Mouse (Mus musculus) heart, embryonic 10.5 days (tissue): Measurements from ENCODE around the gene Rab3gap2. TPM values are rescaled to one million over a fixed set of nuclear protein-coding genes. Genes with fewer than 3 reads are reported as not detected.

ENCODE experiments used
- DNase-seq: peaks from one replicate; pipeline ENCODE4 v3.0.0-alpha.2; 2017; ENCODE audit warnings: low spot score
- H3K27ac ChIP-seq: fragments of 300-500 bp; sonication (generic); 2 replicates; pipeline ENCODE4 v1.5.1; 2016; ENCODE audit warnings: mild to moderate bottlenecking
- H3K27me3 ChIP-seq: fragments of 300-500 bp; sonication (generic); 2 replicates; pipeline ENCODE4 v1.6.1; 2016; ENCODE audit warnings: mild to moderate bottlenecking; ENCODE audit not compliant: poor library complexity, insufficient read depth, severe bottlenecking
- H3K36me3 ChIP-seq: fragments of 300-500 bp; sonication (generic); 2 replicates; pipeline ENCODE4 v1.6.1; 2016; ENCODE audit warnings: mild to moderate bottlenecking, moderate library complexity
- H3K4me1 ChIP-seq: fragments of 300-500 bp; sonication (generic); 2 replicates; pipeline ENCODE4 v1.6.1; 2016; ENCODE audit warnings: mild to moderate bottlenecking
- H3K4me3 ChIP-seq: fragments of 300-500 bp; sonication (generic); 2 replicates; pipeline ENCODE4 v1.5.1; 2016; ENCODE audit warnings: mild to moderate bottlenecking, moderate library complexity
- H3K9me3 ChIP-seq: fragments of 300-500 bp; sonication (generic); 2 replicates; pipeline ENCODE4 v1.6.1; 2016; ENCODE audit warnings: mild to moderate bottlenecking, moderate library complexity
- WGBS: fragments of 180-500 bp; shearing (Covaris S2); methylation state at CpG from one replicate; pipeline ENCODE4 v1.1.7; 2016; 5-methylcytosine and 5-hydroxymethylcytosine counted together
- microRNA counts: library from miRNA; unstranded; fragments of <30 nt; microRNA quantifications from one replicate; lab custom pipeline; 2017
- microRNA-seq: library from miRNA; unstranded; fragments of <30 nt; microRNA quantifications from one replicate; pipeline ENCODE4, GENCODE M21; 2017
- polyA plus RNA-seq: library from polyadenylated mRNA; unstranded; fragments of >200 nt; fragmentation: Nextera tagmentation; extraction: Ambion mirVana; gene quantifications from 2 replicates; pipeline ENCODE4 v1.2.1, GENCODE M21; 2016

The Rab3gap2 gene
- polyA plus RNA-seq, 1 experiment from 2014 or later = 19.2 TPM

GRCm38 (mm10) chr1:185329851-185330250 lies 125.9 kb downstream of the Rab3gap2 start:
- WGBS = 89% methylated on average over 8 of the region's 8 CpGs
- Histone ChIP-seq H3K4me3 (peak overlapping the region; percentile 86), H3K27ac (peak overlapping the region; percentile 96; the same call in 1 of the 2 replicates), H3K36me3 (peaks cover 23% of the 10 kb centered on the region), H3K27me3 (no peaks in the 10 kb centered on the region), H3K9me3 (no peaks in the 10 kb centered on the region), H3K4me1 (peaks cover 25% of the 10 kb centered on the region)
- no peak for DNase-seq

- WGBS = 52% methylated on average over 5 of the region's 5 CpGs
- no peaks in the 10 kb centered on the region for H3K27me3 ChIP-seq
- peaks cover 10% of the 10 kb centered on the region; the same call in 1 of the 2 replicates for H3K36me3 ChIP-seq
- H3K4me3 ChIP-seq = peak overlapping the region; percentile 66; the same call in 1 of the 2 replicates
- no peaks in the 10 kb centered on the region for H3K9me3 ChIP-seq
- H3K27ac ChIP-seq = peak overlapping the region; percentile 94; the same call in 1 of the 2 replicates
- H3K4me1 ChIP-seq = peaks cover 32% of the 10 kb centered on the region
- no peak for DNase-seq
Measured at GRCm38 (mm10) chr1:185331364-185331763, 127.4 kb downstream of the Rab3gap2 start.

DNA sequence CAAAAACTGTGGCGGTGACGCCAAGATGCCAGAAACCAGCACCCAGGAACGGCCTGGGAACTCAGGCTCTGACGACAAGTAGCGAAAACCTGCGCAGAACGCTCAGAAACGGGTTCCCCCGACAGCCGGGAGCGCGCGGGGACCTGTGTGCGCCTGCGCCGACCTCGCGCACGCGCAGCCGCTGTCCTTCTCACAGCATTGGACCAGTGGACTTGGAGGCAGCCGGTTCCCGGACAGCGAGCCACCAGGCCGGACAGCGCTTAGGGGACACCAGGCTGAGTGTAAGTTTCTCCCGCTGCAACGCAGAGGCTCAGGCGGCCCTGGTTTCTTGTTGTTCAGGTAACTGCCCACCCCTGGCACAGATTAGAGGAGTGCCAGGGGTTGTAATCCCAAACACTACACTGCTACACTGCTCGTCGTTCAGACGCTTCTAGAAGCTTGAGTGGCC lies 128.1 kb downstream of the Rab3gap2 start, which contains the start of gene Bpnt1:
Gene Bpnt1, plus strand, starts transcription at position 167 of the 448 bp plus-strand sequence.
- Histone ChIP-seq H3K27me3 (no peaks in the 10 kb centered on the region), H3K9me3 (no peaks in the 10 kb centered on the region), H3K27ac (peak within 1 kb of the TSS; percentile 94), H3K36me3 (peaks cover 3% of the 10 kb centered on the region; the same call in 1 of the 2 replicates), H3K4me1 (peaks cover 32% of the 10 kb centered on the region), H3K4me3 (peak within 1 kb of the TSS; percentile 66)
- whole genome bisulfite sequencing = under 1% methylated on average over 32 of the region's 32 CpGs
- DNase-seq = peak; percentile 96

- no peak overlapping the region for H3K4me3 ChIP-seq
- DNase-seq = no peak
- no peak overlapping the region for H3K27ac ChIP-seq
- no peaks in the 10 kb centered on the region for H3K27me3 ChIP-seq
- H3K36me3 ChIP-seq = peaks cover 12% of the 10 kb centered on the region
- WGBS = 83% methylated on average over 5 of the region's 5 CpGs
- no peaks in the 10 kb centered on the region for H3K9me3 ChIP-seq
- peaks cover 28% of the 10 kb centered on the region for H3K4me1 ChIP-seq
Measured at GRCm38 (mm10) chr1:185333651-185334050, 129.7 kb downstream of the Rab3gap2 start.

DNA sequence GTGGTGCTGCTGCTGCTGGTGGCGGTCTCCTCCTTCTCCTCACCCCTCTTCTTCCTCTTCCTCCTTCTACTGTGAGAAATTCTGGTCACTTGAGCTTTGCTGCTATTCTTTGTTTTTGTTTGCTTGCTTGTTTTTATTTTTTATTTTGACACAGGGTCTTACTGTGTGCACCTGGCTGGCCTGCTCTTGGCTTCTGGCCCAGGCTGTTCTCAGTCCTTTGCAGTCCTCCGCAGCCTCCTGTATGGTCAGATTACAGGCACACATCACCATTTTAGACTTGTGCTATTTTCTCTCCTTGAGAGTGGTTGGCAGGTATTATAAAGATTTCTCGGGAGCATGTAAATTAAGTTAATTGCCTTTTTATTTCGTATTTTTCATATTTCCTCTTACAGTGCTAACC lies 130.2 kb downstream of the Rab3gap2 start:
- DNase-seq = no peak
- 87% methylated on average over 4 of the region's 4 CpGs for WGBS
- H3K4me1 ChIP-seq = peaks cover 28% of the 10 kb centered on the region

DNA sequence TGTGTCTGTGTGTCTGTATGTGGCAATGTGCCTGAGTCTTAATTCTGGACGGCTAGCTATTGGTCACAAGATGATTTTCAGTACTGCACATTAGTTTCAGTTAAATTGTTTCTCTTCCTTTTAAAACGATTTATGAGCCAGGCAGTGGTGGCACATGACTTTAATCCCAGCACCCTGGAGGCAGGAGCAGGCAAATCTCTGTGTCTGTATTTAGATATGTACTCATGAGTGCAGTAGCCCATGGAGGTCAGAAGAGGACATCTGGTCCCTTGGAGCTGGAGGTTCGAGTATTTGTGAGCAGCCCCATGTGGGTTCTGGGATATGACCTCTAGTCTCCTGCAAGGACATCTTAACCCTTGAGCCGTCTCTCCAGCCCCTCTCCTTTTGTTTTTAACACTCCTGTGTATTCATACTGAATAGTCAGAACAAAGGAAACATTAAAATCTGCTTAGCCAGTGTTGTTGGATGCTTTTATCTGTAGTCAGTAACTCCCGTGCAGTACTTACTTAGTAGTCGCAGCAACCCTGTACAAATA lies 131.4 kb downstream of the Rab3gap2 start:
- H3K9me3 ChIP-seq = no peaks in the 10 kb centered on the region
- no peaks in the 10 kb centered on the region for H3K27me3 ChIP-seq
- 72% methylated on average over 6 of the region's 6 CpGs for whole genome bisulfite sequencing
- DNase-seq = no peak
- no peak overlapping the region for H3K4me3 ChIP-seq
- peaks cover 26% of the 10 kb centered on the region for H3K36me3 ChIP-seq
- H3K27ac ChIP-seq = peak overlapping the region; percentile 64
- peaks cover 25% of the 10 kb centered on the region for H3K4me1 ChIP-seq

More for the DNA sequence above, 130.2 kb downstream of the Rab3gap2 start:
- no peaks in the 10 kb centered on the region for H3K27me3 ChIP-seq
- H3K27ac ChIP-seq = no peak overlapping the region
- H3K9me3 ChIP-seq = no peaks in the 10 kb centered on the region
- H3K4me3 ChIP-seq = no peak overlapping the region
- H3K36me3 ChIP-seq = peaks cover 17% of the 10 kb centered on the region

MicroRNAs within 50 kb of the gene (microRNA counts, 519-probe panel; counts per million panel counts)
- microRNA mmu-miR-194 (lab: Ali Mortazavi, UCI) (2,647 counts per million, percentile 8 among the panel's probes with 10 or more counts), microRNA mmu-miR-664 (lab: Ali Mortazavi, UCI) (not detected)

Small RNA genes lying within 50 kb of the gene (microRNA-seq; reads per million reads assigned to microRNA genes)
- 37.6 reads per million, percentile 41 among the genes with 10 or more reads in this experiment for gene Mir194-1
- gene Mir215 = 255 reads per million, percentile 62 among the genes with 10 or more reads in this experiment
- gene Mir664 = 11.9 reads per million, percentile 26 among the genes with 10 or more reads in this experiment

Other genes starting within 250 kb of the Rab3gap2 start
- 1.8 and 2.4 TPM in 2 replicates for gene Mark1, start 204.5 kb upstream of the Rab3gap2 start, polyA plus RNA-seq
- 31.7 and 43.8 TPM in 2 replicates for gene Iars2, start 125.3 kb downstream of the Rab3gap2 start, polyA plus RNA-seq
- 38.5 and 39.9 TPM in 2 replicates for gene Bpnt1, start 128.0 kb downstream of the Rab3gap2 start, polyA plus RNA-seq
- 135 and 151 TPM in 2 replicates for gene Eprs, start 158.9 kb downstream of the Rab3gap2 start, polyA plus RNA-seq